Mouse (Mus musculus): ENCODE results near the gene Gm38100.

Gm38100 gene

DNA sequence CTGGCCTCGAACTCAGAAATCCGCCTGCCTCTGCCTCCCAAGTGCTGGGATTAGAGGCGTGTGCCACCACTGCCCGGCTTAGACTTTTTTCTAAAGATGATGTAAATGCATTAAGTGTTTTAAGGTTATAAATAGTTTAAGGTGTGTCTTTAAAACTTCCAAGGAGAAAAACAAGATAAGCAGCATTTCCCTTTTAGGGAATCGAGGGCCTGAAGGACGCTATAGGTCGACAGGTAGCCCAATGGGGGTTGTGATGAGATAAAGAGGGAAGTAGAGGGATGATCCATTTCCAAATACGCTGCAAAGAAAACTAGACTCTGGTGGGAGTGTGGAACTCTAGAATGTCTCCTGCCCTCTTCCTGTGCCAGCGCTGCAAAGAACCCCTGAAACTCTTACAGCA lies at the start of gene Gm38100:
Gm38100 (plus strand) TSS at position 301 of the 400 bp plus-strand sequence.
- DNase-seq (ENCODE audit: extremely low read depth, low read depth, low spot score) = no peak

DNA sequence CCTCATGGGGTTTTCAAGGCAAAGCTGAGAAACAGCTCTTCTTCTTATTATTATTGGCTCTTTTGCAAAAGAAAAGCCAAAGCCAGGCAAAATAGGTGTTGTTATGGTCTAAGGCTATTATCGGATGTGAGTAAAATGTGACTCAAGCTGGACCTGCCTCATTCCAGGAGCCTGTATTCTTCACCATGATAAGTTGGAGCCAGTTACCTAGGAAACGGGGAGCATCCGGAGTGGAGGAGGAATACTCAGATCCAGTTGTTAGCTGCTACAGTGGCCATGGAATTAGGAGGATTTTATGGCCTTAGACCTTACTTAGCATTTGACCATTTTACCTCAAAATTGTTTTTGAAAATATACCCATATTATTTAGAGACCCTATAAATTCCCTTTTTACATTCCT lies 49.4 kb upstream of the Gm38100 start:
- no peak for DNase-seq (ENCODE audit: extremely low read depth, low read depth, low spot score)

DNA sequence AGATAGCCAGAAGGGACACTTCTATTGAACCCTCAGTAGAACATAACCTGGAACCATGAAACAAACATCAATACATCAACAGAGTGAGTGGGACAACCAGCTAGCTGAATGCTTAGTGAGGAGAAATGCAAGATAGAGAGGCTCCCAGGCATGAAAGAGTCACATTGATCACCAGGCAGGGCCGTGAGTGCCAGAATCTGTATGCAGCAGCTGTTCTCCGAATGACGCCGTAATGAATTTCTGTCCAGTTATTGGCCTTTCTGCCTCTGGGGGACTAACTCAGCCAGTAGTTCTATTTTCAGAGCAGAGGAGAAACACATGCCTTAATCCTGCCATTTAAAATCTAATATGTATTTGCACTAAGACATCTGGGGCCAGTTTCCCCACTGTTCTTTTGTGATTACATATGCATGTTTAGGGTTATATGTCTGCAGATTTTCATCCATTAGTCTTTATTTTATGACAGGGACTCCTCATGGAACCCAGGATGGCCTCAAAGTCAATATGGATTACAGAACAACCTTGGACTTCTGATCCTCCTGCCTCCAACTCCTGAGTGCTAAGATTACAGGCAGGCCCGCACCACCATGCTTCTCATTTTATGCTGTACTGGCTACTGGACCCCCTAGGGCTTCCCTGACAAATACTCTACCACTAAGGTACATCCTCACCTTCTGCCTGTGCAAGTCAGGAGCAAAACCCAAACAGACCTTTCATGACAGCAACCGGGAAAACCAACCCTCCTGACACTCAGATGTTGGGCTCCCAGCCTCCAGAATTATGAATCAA lies 47.9 kb upstream of the Gm38100 start:
- no peak for DNase-seq (ENCODE audit: extremely low read depth, low read depth, low spot score)

DNA sequence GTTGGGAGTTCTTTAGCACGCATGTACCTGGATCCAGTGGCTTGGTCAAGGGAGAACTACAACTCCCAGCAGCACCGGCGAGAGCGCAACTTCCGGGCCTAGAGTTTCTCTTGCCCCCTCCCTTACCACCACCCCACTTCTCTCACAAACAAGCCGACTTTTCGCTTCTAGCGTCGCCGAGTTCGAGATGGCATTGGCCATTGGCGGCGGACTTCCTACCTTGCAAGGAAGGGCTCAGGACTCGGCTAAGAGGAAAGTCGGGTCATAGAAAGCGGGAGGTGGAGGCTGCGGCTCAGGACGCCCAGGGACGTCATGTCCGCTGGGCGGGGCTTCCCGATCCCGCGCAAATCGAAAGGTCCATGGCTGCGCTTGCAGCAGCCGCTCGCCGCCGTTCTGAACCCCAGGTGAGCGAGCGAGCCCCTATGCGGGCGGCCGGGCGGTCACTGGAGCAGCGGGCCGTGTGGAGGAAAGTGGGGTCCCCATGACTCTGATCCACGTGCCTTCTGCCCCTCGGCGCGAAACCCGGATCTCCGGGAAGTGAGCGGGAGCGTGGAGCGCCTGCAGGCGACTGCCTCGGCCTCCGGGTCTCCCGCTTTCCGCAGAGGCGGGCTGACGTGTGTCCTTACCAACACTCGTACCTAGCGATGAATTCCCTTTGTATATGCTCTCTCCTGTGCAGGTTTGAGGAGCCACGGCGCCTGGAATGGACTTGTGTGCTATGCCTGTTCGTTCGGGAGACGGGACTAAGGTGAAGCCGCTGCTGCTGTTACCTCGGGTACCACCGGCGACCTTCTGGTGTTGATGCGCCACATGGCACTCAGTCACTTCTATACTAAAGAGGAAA lies 39.5 kb upstream of the Gm38100 start, which contains the start of gene Exo1:
Exo1 (plus strand) TSS at position 129 of the 844 bp plus-strand sequence.
- peak; percentile 14 for DNase-seq (ENCODE audit: extremely low read depth, low read depth, low spot score)

DNA sequence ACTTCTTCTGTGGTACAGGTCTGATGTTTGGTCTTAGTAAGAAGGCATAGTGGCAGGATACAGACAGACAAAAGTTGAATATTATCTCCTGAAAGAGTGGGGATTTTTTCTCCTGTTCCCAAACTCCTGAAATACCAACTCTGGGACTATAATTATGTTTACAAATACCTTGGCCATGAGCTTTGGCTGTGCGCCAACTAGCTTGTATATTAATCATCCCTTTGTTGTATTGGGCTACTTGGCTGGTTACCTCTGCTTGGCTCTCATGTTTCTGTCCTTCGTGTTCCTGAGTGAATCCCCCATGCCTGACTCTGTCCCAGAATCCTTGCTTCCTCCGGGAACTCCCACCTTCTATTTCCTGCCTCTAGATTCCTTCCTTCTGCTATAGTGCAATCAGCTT lies 36.7 kb upstream of the Gm38100 start:
- no peak for DNase-seq (ENCODE audit: extremely low read depth, low read depth, low spot score)

DNA sequence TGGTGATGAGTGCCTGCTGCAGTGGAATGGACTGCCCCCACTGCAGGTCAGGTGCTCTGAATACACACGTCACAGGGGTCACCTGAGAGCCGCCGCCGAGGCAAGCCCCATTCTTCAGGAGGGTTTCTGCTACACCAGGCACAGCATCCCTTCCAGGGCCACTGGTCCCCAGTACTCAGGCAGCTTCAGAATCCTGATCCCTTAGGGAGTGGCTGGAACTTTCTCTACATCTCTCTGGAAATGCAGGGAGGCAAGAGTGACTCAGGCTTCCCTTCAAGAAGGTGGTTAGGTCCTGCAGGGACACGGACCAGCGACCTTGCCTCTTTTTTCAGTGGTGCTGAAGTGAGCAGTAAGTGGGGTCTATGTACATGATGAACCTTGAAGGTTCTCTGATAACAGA lies 26.9 kb upstream of the Gm38100 start:
- no peak for DNase-seq (ENCODE audit: extremely low read depth, low read depth, low spot score)

DNA sequence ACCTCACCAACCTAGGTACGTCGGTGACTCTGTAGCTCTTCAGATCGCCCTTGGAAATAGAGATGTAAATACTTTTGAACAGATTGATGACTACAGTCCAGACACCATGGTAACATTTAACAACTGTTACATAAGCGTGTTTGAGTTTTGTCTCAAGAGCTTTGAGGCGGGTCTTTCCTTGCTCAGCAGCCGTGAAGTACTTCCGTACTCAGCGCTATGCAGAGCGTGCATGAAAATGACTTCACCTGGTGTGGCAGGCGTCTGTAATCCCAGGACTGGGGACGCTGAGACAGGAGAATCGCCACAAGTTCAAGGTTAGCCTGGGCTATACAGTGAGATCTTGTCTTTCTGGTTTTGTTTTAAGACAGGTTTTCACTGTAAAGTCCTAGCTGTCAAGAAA lies 26.4 kb upstream of the Gm38100 start:
- DNase-seq (ENCODE audit: extremely low read depth, low read depth, low spot score) = no peak

DNA sequence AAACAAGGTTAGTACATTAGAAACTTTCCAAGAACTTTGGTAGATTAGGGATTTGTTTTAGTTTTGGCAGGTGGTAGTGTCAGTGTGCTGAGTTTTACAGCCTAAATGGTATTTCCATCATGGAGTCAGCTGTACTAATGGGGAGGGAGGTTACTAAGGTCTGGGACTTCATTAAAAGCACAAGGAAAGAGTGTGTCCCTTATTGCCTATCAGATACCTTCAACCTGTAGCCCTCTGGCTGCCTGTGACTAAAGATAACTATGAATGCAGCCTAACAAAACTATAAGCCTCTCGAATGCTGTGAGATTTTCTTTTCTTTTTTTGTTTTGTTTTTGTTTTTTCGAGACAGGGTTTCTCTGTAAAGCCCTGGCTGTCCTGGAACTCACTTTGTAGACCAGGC lies 8.9 kb upstream of the Gm38100 start:
- DNase-seq (ENCODE audit: extremely low read depth, low read depth, low spot score) = no peak

DNA sequence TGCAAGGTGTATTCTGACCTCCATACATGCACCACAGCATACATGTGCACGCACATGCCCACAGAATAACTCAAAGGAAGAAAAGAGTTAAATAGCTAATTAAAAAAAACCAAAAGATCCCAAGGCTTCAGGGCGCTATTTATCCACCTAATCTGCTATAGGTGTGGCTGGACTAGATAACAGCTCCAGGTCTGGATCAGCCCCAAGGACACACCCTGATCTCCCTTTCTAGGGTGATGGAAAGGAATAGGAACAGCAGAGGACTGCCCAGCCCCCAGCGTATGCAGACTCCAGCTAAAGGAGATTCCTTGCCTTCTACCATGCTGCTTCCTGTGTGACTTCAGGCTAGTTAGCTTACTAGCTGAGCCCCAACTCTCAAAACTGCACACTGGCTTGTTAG lies 8.1 kb upstream of the Gm38100 start:
- no peak for DNase-seq (ENCODE audit: extremely low read depth, low read depth, low spot score)

DNA sequence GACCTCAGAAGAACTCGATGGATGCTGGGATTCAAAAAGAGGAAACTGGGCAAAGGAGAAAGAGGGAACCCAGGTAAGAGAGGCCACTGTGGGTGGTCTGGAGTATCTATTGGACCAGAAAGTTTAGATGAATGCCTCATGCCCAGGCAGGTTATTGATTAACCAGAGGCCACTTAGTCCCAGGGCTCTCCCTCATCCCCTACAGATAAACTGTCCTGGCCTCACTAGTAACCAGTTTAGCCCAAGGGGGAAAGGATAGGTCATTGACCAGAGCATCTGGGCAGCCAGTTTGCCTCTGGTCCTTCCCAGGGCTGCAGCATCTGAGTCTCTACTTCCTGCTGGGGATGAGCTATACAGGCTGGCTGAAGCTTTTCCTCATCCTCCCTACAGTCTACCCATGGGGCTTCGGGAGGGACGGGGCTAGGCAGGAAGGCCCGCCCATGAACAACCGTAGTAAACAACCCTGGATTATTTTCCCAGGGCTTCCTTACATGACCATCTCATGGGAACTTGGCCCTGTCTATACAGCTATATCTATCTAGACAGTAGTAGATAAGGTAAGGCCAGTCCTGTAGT lies 6.3 kb upstream of the Gm38100 start:
- no peak for DNase-seq (ENCODE audit: extremely low read depth, low read depth, low spot score)

DNA sequence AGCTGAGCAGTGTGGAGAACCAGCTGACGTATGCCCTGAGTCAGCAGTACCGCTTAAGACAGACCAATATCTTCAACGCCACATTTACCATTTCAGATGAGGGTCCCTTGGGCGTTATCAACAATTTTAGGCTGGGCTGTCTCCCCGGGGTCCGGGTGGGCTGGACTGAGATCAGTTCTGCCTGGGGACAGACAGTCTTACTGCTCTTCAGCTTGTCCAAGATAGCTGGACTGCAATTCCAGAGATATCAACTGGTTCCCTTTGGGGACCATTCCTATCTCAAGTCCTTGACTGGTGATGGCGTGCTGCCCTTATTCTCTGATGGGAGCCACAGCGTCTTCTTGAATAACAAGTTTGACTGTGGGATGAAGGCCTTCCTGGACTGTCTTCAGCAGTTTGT lies 962 bp downstream of the Gm38100 start:
- DNase-seq (ENCODE audit: extremely low read depth, low read depth, low spot score) = no peak

DNA sequence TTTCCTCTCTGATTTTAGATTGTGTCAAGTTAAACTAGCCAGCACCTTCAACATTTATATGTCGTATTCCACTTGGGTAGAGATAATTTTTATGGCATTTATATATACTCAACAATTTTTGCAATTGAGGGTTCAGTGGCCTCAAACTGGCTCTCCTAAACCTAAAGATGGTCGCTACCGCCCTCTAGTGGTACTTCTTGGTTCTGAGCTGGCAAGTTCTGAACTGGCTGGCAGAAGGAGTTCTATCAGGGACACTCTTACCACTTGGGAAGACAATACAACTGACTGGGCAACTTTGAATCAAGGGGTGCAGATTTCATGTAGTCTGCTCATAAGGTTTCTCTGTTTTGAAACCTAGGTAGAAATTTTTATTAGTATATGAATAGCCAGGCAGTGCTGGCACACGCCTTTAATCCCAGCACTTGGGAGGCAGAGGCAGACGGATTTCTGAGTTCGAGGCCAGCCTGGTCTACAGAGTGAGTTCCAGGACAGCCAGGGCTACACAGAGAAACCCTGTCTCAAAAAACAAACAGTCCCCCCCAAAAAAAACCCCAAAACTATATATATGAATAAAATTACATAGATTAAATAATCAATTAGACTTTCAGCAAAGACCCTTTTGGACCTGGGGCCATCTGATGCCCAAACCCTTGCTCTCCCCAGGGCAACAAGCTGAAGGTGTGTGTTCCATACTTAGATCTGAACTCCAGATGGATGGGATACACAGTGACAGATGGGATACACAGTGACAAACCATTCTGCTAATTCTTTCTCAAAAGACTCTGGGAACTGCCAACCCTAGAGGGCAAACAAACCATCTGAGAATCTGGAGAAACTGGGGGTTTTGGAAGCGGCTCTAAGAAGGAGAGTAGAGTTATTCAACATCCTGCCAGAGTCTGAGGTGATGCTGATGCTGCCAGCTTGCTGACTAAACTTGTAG lies 4.0 kb downstream of the Gm38100 start:
- no peak for DNase-seq (ENCODE audit: extremely low read depth, low read depth, low spot score)

DNA sequence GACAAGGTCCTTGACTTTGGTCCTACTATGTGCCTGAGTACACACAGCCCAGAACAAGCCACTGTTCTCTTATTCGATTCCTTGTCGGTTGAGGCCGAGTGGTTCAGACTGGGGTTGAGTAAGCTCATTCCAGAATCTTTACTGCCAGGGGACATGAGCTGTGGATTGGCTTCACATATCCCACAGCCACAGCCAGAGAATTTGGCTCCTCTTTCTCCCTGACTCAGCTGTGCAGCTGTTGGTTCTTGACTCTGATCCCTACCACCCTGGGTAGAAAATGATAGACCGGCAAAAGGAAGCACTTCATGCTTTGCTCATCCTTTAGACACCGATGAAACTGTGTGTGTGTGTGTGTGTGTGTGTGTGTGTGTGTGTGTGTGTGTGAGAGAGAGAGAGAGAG lies 11.3 kb downstream of the Gm38100 start:
- DNase-seq (ENCODE audit: extremely low read depth, low read depth, low spot score) = no peak

DNA sequence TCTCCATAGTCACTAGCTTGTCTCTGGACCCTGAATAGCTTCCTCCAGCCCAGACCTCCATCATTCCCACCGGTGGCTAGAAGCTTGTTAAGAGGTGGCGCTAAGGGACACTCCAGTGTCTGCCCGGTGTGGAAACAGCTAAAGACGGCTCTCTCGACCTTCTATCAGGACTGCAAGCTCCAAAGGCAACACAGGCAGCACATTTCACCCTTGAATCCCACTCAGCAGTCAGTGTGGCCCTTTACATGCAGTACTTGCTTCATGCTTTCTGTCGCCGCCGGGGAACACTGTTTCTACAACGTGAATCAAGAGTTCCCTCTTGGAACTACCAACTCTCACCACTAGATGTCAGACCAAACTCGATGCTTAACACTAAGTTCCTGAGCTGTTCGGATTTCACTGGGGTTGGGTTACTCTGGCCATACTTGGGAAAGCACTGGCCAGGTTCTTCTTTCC lies 16.2 kb downstream of the Gm38100 start:
- no peak for DNase-seq (ENCODE audit: extremely low read depth, low read depth, low spot score)

DNA sequence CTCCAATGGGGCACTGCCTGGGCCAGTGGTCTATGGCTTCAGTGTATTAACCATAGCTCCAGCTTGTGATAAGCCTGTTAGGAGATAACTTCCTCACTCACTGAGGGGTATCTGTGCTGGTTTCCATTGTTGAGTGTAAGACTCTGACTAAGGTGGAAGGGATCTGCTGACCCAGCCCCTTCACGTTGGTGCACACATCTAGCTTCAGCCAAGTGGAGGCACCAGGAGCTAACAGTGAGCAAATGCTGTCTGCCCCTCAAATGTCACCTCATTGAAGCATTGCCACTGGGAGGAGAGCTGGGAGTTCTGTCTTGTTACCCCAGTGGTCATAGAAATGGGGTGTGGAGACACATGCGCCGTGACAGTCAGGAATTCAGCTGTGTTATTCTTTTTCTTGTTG lies 18.6 kb downstream of the Gm38100 start:
- DNase-seq (ENCODE audit: extremely low read depth, low read depth, low spot score) = no peak

DNA sequence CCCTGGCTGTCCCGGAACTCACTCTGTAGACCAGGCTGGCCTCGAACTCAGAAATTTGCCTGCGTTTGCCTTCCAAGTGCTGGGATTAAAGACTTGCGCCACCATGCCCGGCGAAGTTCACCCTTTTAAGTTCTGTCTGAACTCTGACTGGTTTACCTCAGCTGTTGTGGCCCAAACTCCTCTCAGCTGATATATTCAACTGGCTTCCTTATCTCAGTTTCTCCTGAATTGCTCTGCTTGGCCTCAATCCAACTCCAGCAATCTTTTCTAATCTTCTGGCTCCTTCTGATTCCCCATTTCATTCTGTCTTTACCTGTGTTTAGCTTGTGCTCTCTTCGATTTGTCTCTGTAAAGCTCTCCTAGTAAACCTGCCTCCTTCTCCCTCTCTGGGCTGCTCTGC lies 23.0 kb downstream of the Gm38100 start:
- no peak for DNase-seq (ENCODE audit: extremely low read depth, low read depth, low spot score)

DNA sequence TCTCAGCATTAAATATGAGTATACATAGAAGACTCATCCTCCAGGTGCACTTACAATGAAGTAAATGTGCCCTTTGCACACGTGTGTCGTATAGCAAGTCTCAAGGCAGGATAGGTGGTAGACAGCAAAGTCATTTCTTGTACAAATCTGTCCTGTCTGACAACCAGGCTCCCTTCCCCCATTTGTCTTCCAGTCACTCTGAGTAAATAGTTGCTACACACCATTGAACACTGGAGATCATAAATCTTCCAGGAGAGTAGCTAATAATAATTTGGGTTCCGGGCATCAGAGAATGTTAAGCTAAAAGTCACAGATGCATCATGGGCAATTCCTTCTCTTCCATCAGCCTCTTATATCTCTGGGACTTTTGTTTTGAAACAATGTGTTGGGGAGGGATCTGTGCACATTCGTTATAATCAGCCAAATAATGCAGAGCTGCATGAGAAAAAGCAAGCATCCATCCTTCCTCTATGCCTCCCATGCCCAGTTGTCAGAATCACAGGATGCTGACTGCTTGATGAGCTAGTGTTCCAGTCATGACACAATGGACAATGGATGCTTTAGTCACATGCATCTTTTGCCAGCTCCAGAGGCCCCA lies 26.7 kb downstream of the Gm38100 start:
- no peak for DNase-seq (ENCODE audit: extremely low read depth, low read depth, low spot score)

DNA sequence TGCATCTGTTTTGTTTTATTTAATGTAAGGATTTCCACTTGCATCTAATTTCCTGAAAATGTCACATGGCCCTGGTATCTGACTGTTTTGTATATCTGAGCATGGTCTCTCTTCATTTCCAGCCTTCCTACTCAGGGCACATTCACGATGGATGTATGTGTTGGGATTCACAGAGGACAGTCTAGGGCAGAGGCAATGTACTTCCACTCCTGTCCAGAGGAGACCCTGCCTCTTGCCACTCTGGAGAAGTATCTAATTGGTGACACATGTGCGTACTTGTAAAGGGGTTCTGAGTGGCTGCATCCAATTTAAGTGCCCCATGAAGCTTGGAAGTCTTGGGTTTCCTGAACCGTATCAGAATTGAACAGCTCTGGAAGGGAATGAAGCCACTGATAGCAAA lies 30.3 kb downstream of the Gm38100 start:
- no peak for DNase-seq (ENCODE audit: extremely low read depth, low read depth, low spot score)

DNA sequence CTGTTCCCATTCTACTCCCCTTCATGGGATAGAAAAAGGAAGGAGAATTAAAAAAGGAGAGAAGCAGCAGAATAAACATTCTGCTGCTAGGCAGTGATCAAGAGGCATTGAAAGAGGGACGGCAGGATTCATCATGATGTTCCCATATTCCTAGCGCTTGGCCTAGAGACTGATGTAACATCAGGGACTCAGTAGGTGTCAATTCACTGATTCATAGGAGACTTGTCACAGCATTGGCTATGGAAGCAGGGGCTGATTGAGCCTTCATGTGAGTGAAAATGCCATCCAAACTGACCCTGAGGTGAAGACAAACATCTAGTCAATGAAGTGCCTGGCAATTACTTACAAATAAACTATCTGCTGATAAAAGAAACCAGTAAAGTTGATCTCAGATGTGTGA lies 30.7 kb downstream of the Gm38100 start:
- no peak for DNase-seq (ENCODE audit: extremely low read depth, low read depth, low spot score)

DNA sequence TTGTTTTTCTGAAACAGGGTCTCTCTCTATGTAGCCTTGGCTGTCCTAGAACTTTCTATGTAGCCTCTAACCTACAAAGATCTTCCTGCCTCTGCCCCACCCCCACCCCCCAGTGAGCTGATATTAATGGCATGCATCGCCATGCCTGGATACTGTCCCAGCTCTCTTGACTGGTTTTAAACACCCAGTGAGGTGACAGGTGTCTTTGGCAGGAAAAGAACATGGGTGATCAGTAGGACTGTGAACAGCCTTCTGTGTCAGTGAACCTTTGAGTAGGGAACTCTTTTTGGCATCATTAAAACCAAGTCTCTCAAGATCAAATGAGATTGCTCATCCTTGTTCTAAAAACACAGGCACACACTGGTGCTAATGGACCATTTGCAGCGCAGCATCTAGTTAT lies 41.7 kb downstream of the Gm38100 start:
- no peak for DNase-seq (ENCODE audit: extremely low read depth, low read depth, low spot score)
